Mouse (Mus musculus) cerebellum, adult 2 months (tissue): ENCODE measurements around the gene Slc51b. TPM values are rescaled to one million over a fixed set of nuclear protein-coding genes. Genes with fewer than 3 reads are reported as not detected.
A peak's percentile ranks its signal among the peaks of the same experiment; 100 is the strongest.

Experiments used
- DNase-seq, 2 experiments: peaks; one replicate each; pipeline ENCODE4 v3.0.0; 2021
- H3K27ac ChIP-seq: fragments of 200-500 bp; 2 replicates; pipeline ENCODE4 v1.5.1; 2012; ENCODE audit warnings: low read length, control low read depth, inconsistent platforms; ENCODE audit not compliant: insufficient read depth
- H3K27me3 ChIP-seq: fragments of 200-500 bp; 2 replicates; pipeline ENCODE4 v1.6.1; 2012; ENCODE audit warnings: inconsistent platforms, mild to moderate bottlenecking, low read length, moderate library complexity; ENCODE audit not compliant: control insufficient read depth, insufficient read depth
- H3K4me1 ChIP-seq: fragments of 200-500 bp; 2 replicates; pipeline ENCODE4 v1.6.1; 2011; ENCODE audit warnings: low read length; ENCODE audit not compliant: control insufficient read depth, insufficient read depth
- H3K4me3 ChIP-seq: fragments of 200-500 bp; replicated peaks from 2 replicates; pipeline ENCODE3; 2011; ENCODE audit warnings: mild to moderate bottlenecking, low read depth, low read length, control low read depth; ENCODE audit not compliant: insufficient read depth
- CTCF ChIP-seq: fragments of 200-500 bp; IDR thresholded peaks from 2 replicates; pipeline ENCODE4 v1.5.1; 2011; ENCODE audit warnings: low read depth, mild to moderate bottlenecking, control low read depth, low read length, moderate library complexity, borderline replicate concordance; ENCODE audit not compliant: insufficient read depth
- POLR2A ChIP-seq: fragments of 200-500 bp; IDR thresholded peaks from 2 replicates; pipeline ENCODE4 v1.6.1; 2011; ENCODE audit warnings: low read length, control low read depth, borderline replicate concordance; ENCODE audit not compliant: insufficient read depth
- WGBS: fragments of 180-500 bp; shearing (Covaris S2); methylation state at CpG from one replicate; pipeline ENCODE4 v1.1.7; 2018; 5-methylcytosine and 5-hydroxymethylcytosine counted together
- polyA plus RNA-seq: library from polyadenylated mRNA; depleted of rRNA; stranded (reverse); fragments of >200 nt; gene quantifications from 2 replicates; pipeline ENCODE4 v1.2.3, GENCODE M21; 2012; rRNA removed

Gene Slc51b
- polyA plus RNA-seq, 1 experiment, result not detected

GRCm38 (mm10) chr9:65375163-65375934 lies 47.4 kb downstream of the Slc51b start:
- no peak overlapping the region for H3K27ac ChIP-seq
- TF ChIP-seq POLR2A, result no peak
- H3K27me3 ChIP-seq, result no peaks in the 10 kb centered on the region
- 66% methylated on average over 9 of the region's 9 CpGs for WGBS
- no peak for DNase-seq
- H3K4me3 ChIP-seq, result no peak overlapping the region
- no peaks in the 10 kb centered on the region for H3K4me1 ChIP-seq

DNA sequence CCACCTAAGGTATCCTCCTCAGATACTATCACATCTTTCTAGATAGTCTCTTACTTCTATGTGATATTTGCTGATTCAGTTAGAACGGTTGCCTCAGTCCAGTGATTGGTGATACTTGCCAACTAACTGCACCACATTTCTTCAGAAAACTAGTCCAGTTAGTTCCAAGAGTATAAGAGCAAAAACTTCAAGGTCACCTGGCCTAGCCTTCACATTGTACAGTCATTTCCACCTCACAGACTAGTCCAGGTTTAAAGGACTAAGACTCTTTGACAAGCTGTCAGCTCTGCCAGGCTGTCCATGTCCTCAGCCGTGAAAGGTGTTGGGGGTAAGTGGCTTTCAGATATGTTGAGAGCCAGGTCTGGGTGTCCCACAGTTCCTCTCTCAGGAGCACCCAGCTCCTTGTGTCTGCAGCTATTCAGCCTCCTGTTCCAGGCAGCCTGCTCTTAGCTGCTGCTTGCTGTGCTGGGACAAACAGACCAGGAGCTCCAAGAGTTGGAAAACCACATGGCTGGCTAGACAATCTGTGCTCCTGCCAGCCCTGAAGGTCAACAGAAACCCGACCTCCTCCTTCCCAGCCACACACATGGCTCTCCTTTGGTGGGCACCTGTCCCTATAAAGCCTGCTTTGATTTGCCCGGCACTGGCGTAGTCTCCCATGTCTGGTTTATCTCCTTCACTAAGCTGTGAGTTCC lies 48.1 kb downstream of the Slc51b start:
- Histone ChIP-seq H3K4me1 (no peaks in the 10 kb centered on the region), H3K27ac (no peak overlapping the region), H3K4me3 (no peak overlapping the region), H3K27me3 (no peaks in the 10 kb centered on the region)
- WGBS, result 74% methylated on average over 5 of the region's 5 CpGs
- DNase-seq, result no peak
- TF ChIP-seq CTCF (no peak), POLR2A (no peak)

DNA sequence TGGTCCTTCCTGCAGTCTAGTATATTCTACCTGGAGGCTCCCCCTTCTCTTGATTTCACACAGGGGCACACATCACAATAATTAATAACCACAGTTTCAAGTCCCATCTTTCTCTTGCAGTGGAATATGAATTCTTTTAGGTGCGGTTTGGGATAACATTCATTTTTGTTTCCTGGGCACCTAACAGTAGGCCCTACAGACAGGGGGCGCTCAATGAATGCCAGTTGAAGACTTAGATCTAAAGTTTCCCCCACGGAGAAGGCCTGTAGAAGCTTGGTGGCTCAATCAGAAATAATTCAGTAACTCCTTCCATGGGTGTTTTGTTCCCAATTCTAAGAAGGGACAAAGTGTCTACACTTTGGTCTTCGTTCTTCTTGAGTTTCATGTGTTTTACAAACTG lies 50.3 kb downstream of the Slc51b start:
- Histone ChIP-seq H3K27ac (no peak overlapping the region), H3K4me1 (no peaks in the 10 kb centered on the region), H3K27me3 (no peaks in the 10 kb centered on the region), H3K4me3 (no peak overlapping the region)
- TF ChIP-seq POLR2A (no peak), CTCF (peak; percentile 26; the same call in 1 of the 2 replicates)
- 69% methylated on average over 4 of the region's 4 CpGs for WGBS
- DNase-seq, result no peak

GRCm38 (mm10) chr9:65371756-65372155 lies 51.0 kb downstream of the Slc51b start:
- Histone ChIP-seq H3K27ac (no peak overlapping the region), H3K4me3 (no peak overlapping the region), H3K27me3 (no peaks in the 10 kb centered on the region), H3K4me1 (no peaks in the 10 kb centered on the region)
- TF ChIP-seq CTCF (no peak), POLR2A (no peak)
- DNase-seq, result no peak
- WGBS, result 84% methylated on average over 24 of the region's 24 CpGs

GRCm38 (mm10) chr9:65365721-65366120 lies 57.0 kb downstream of the Slc51b start:
- WGBS, result 91% methylated on average over 7 of the region's 7 CpGs
- Histone ChIP-seq H3K27ac (no peak overlapping the region), H3K4me3 (no peak overlapping the region), H3K4me1 (no peaks in the 10 kb centered on the region), H3K27me3 (no peaks in the 10 kb centered on the region)
- TF ChIP-seq CTCF (no peak), POLR2A (no peak)
- DNase-seq, result no peak

GRCm38 (mm10) chr9:65363684-65364083 lies 59.1 kb downstream of the Slc51b start:
- Histone ChIP-seq H3K27me3 (no peaks in the 10 kb centered on the region), H3K4me1 (no peaks in the 10 kb centered on the region), H3K27ac (no peak overlapping the region), H3K4me3 (no peak overlapping the region)
- TF ChIP-seq CTCF (no peak), POLR2A (no peak)
- DNase-seq, result no peak
- WGBS, result 77% methylated on average over 9 of the region's 9 CpGs

Other genes with a start within 250 kb of the Slc51b start
- gene Parp16, start 227.6 kb downstream of the Slc51b start, polyA plus RNA-seq, result 5.7 and 6.6 TPM in 2 replicates
- gene Cilp, start 157.8 kb downstream of the Slc51b start, polyA plus RNA-seq, result 0.10 and 0.17 TPM in 2 replicates
- gene Clpx, start 128.7 kb downstream of the Slc51b start, polyA plus RNA-seq, result 26.5 and 27.3 TPM in 2 replicates
- gene Pdcd7, start 76.9 kb downstream of the Slc51b start, polyA plus RNA-seq, result 19.8 and 20.1 TPM in 2 replicates
- 34.2 and 38.1 TPM in 2 replicates for gene Ubap1l, start 61.9 kb downstream of the Slc51b start, polyA plus RNA-seq
- gene Kbtbd13, start 31.3 kb downstream of the Slc51b start, polyA plus RNA-seq, result 0.11 and 0.14 TPM in 2 replicates
- 6.3 and 7.4 TPM in 2 replicates for gene Rasl12, start 24.4 kb downstream of the Slc51b start, polyA plus RNA-seq
- gene Mtfmt, start 12.8 kb upstream of the Slc51b start, polyA plus RNA-seq, result 18.0 and 18.8 TPM in 2 replicates
- gene Spg21, start 38.0 kb upstream of the Slc51b start, polyA plus RNA-seq, result 25.0 and 25.2 TPM in 2 replicates
- gene Ankdd1a, start 97.2 kb upstream of the Slc51b start, polyA plus RNA-seq, result 0.79 and 1.1 TPM in 2 replicates
- 27.3 and 28.5 TPM in 2 replicates for gene Plekho2, start 157.1 kb upstream of the Slc51b start, polyA plus RNA-seq
- 0.11 and 0.14 TPM in 2 replicates for gene Pif1, start 164.2 kb upstream of the Slc51b start, polyA plus RNA-seq
- gene Rbpms2, start 206.7 kb upstream of the Slc51b start, polyA plus RNA-seq, result 8.8 and 10.7 TPM in 2 replicates
- 218 and 230 TPM in 2 replicates for gene Oaz2, start 245.0 kb upstream of the Slc51b start, polyA plus RNA-seq